Mouse (Mus musculus): ENCODE results near the gene Bicc1.

Bicc1 gene

DNA sequence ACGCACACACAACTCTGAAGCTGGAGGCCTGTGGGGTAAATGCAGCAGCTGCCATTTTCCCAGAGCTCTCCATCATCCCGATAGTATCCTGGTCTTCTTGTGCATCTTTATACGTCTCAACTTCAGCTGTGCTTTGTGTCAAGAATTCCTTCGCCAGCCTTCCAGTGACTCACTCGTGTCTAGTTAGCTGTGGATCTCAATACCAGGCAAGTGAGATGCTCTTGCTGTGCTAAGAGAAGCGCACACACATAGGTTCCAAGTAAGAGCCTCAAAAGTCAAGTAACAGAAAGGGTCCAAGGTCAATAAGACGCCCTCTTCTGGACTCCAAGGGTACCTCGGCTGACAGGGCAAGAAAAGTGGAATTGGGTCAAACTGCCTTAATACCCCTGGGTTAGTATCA is 37.0 kb downstream of the Bicc1 start:
- DNase-seq (ENCODE audit: low spot score in 2 of 2), result no peak

DNA sequence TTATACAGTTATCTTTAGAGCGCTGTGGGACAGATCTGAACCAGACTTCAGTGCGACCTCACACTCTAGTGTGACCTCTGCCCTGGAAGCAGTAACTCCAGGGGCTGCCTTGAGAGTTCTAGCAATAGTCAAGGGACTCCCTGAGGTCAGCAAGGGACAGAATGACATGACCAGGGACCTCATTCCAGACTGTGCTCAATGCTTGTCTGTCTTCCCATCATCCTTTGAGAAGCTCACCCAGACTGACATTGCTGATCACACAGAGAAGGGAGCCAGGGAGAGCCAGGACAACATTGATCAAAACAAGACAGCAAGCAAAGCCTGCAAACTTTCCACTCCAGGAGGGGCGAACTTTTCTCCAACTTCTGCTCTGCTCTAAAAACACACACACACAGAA is 38.7 kb downstream of the Bicc1 start:
- no peak for DNase-seq (ENCODE audit: low spot score in 2 of 2)

DNA sequence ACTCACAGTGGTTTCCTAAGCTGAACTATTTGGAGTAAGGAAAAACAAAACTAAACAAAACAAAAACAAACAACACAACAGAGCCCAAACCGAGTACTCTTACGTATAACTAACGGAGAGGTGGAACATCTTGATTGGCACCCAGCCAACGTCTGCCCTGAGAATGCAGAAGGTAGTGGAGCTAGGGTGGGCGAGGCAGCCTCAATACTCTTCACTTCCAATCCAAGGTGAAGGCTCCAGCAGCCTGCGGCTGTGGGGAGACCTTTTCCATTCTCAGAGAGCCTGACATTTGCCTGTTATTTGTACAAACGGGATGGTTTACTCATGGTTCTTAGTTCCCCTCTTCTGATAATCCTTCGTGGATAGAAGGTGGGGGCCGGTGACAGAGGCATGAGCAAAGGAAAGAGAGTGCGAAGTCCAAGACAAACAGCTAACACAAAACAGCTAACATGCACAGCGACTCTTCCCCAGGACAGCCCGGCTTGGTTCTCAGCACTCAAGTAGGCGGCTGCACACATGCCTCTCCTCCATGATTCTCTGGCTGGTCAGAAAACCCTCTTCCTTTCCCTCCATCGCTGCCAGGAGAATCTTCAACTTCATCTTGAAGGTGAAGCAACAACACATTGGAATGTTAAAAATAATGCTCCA is 39.3 kb downstream of the Bicc1 start:
- DNase-seq (ENCODE audit: low spot score in 2 of 2), result no peak

DNA sequence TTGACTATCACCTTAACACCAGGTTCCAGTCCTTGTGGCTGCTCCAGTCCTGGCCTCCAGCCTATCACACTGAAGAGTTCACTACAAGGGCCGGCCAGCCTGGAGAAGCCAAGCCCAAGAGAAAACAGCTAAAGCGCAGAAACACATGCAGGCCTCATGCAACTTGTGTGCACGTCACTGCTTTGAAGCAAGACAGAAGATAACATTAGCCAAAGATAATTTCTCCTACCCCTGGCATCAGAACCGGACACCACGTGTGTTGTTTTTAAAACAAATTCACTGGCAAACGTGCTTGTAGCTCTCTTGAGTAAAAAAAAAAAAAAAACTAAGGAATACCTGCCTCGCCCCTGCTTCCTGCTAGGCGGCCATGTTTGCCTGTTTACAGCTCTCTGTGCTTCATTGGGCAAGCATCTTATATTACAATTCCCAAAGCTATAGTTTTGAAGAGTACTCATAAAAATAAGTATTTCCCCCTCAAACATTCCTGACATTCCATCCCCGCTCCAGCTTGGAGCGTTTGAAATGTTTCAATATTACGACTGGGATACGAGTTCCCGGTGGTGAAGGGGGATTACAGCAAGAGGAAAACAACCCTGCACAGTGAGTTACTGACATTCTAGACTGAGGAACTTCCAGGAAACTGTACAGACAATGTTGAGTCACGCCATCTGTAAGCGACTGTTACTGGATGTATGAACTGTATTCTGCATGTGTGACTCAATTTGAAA is 40.2 kb downstream of the Bicc1 start:
- no peak for DNase-seq (ENCODE audit: low spot score in 2 of 2)

DNA sequence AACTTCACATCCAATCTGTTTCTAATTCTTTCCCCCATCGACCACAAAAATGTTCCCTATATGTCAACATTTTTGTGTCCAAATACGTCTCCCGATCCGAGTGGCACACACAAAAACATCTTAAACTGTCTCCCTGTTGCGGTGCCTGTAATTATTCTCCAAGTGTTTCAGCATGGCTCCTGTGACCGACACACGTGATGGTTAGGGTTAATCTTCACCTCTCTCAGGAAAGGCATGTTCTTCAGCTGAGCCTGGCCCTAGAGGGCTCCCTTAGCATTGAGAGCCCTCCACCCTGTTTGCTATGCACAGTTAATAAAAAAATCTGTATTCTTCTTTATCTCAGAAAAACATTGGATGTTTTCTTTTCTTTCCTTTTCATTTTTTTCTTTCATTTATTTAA is 41.7 kb downstream of the Bicc1 start:
- DNase-seq (ENCODE audit: low spot score in 2 of 2), result no peak

DNA sequence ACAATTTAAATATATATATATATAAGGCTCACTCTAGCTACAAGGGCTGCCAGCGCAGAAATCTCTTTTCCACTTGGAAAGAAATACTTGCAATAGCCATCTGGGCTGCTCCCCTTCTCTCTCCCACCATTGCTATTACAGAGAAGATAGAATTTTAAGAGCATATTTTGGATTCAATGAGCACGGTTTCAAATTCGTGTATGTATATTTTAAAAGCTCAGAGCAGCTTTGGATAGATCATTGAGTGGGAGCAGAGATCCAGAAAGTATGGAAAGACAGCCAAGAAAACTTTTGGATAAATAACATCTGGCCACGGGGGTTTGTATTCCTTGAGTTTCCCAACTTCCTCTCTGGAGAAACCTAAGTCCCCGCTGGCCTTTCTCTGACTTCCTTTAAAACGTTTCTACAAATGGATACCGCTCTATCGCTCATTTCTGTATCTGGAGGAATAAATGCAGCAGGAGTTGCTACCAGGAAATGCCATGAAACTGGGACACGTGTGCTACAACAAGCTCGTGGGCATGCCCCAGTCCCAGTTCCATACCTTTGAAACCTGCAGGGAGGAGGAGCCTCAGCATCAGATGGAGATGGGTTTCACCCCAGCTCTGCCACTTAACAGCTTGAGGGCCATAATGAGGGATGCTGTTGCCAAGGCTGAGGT is 45.1 kb downstream of the Bicc1 start:
- no peak for DNase-seq (ENCODE audit: low spot score in 2 of 2)

DNA sequence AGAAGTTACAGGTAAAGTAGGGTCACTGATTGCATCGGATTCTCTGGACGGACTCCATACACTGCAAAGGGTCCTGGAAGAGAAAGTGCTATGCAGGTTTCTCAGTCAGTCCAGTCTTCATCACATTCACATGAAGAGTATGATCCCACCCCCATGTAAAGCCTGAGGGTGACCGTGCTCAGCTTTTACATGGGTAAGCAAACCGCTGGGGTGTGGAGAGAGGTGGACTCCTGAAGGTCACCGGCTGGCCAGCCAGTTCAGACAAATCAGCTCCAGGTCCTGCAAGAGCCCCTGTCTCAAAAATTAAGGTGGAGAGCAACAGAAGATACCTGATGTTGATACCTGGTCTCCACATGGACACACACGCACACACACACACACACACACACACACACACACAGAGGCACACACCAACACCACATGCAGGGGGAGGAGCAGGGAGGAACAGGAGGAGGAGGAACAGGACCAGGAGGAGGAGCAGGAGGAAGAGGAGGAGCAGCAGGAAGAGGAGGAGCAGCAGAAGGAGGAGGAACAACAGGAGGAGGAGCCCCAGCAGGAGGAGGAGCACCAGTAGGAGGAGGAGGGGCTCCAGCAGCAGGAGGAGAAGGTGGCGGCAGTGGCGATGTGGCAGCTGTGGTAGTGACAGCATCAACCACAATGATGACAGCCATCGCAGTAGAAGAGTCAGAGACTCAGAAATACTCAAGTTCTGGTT is 52.9 kb downstream of the Bicc1 start:
- DNase-seq (ENCODE audit: low spot score in 2 of 2), result no peak

DNA sequence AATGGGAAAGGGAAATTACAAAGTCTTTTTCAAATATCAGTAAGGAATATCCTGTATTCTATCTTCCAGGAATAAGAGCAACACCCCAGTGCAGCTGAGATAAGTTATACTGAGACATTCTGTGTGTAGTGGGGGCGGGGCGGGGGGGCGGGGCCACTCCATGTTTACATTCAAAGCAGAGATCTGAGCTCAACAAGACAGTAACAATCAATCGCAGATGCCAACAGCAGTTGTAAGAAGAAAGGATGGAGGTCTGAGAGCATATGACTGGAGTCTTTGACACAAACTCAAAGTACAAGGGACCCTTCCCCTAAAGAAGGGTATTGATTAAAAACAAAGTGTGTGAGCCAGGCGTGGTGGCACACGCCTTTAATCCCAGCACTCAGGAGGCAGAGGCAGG is 54.7 kb downstream of the Bicc1 start:
- DNase-seq (ENCODE audit: low spot score in 2 of 2), result no peak

DNA sequence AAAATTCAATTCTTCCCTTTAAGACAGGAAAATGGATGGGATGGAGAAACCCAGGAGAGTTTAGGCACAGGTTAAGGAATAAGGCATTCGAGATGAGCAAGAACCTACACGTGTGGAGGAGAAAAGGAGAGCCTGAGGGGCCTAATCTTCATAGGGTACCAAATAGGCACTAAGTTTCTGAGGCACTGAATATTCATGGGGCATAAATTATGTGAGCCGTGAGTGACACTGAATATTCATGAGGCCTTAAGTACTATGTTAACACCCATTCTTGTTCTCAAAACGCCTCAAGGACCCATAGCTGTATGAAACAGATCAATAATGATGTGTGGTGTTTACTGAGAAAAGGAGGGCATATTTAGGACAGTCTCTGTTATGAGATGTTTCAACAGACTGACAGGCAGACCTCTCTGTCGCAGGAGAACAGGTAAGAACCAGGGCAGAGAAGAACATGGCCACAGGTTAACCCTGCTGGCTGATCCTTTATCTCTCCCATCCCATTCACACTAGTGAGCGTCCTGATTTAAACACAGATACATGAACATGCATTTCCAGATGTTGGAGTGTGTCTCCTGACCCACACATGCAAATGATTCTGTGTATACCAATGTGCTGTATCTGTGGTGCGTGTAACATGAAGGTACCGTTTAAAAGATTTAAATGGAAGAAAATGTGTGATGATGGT is 58.5 kb downstream of the Bicc1 start:
- no peak for DNase-seq (ENCODE audit: low spot score in 2 of 2)

DNA sequence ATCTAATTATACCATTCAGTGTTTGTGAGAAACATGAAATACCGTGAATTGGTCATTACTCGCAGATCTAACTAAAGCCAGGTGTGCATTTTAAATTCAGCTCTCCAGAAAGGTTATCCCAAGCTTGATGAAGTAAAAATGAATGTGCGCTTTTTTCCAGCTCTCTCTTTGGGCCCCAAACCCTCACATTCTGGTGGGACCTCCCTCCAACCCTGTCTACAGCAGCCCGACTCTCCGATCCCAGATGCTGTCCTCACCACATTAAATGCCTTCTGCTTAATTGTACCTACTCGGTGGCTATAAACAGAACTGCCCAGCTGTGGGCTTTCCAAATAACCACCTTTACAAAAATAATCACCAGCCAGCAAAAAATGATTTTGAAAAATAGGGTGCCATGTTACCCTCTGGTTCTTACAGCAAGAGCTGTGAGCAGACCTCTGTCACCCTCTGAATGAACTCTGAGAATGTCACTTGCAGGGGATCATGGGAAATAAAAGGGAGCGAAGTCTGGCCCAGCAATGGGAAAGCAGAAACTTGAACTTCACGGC is 64.7 kb downstream of the Bicc1 start:
- no peak for DNase-seq (ENCODE audit: low spot score in 2 of 2)

DNA sequence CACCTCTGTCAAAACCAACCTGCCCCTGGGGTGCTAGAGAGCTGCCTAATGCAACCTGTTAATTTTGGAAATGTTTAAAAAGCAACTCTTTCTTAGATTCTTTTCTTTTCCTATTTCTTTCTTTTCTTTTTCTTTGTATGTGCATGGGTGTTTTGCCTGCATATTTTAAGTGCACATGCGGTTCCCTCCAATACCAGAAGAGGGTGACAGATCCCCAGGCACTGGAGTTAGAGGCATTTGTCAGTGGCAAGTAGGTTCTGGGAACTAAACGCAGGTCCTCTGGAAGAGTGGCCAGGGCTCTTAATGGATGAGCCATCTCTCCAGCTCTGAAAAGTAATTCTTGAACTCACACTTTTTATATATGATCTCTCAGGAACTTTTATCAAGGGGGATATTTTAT is 66.2 kb downstream of the Bicc1 start:
- no peak for DNase-seq (ENCODE audit: low spot score in 2 of 2)

DNA sequence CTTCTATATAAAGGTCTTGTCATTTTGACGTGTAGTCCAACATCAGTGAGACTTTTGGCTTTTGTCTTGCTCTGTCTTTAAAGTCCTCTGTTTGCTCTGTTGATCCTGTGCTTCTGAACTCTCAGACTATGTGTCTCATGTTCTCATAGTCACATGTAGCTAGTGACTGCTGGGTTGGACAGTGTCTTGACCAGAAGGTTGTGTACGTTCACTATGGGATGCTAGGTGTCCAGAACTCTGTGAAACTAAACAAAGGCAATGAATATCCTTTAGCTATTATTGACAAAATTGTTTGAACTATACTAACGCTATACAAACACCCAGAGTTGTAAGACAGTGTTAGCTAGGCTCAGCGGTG is 72.2 kb downstream of the Bicc1 start:
- DNase-seq (ENCODE audit: low spot score in 2 of 2), result no peak

DNA sequence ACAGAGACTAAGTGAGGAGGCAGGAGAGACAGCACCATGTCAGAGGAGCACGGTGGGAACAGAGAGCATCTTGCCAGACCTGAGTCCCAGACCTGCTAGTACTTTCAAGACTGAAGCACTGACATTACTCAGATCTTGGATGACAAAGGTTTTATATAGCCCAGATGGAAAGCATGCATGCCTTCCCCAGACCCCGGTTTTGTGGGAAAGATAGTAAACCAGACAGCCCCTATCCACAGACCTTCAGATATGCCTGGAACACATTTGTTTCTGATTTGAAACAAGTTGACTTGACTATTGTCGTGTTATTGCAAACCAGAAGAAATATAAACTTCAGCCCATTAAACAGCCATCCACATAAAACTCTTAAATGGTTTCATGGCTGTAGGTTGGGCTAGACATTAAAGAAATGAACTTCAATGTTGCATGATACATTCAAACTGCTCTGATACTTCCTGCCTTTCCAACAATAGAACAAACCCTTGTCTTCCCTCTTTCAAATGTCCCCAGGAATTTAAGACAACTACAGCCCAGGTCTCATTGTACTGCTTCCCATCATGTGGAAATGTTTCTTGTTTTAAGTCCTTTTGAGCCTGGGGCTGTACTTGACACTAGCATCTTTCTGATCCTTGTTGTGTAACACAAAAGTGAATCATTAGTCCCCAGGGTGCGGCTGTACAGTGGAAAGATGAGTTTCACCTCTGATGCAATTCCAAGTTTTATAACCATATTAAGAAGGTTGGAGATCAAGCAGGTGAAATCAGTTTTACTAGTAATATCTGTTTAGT is 72.7 kb downstream of the Bicc1 start:
- DNase-seq (ENCODE audit: low spot score in 2 of 2), result no peak

DNA sequence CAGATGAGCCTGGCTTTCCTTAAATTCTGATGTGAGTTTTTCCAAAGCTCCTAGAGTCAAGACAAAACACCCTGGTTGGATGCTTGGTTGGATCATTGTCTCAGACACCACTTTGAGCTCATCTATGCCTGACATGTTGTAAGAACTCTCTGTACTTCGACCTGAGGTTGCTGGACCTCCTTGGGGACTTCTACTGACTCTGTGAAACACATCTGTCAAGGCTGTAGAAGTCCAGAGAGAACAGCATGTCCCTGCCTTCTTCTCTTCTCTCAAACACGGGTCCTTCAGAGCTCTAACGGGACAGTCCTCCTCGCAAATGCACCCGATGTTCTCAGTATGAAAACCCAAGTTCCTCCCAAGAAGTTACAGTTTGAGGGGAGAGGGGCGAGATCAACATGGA is 76.5 kb downstream of the Bicc1 start:
- DNase-seq (ENCODE audit: low spot score in 2 of 2), result no peak

DNA sequence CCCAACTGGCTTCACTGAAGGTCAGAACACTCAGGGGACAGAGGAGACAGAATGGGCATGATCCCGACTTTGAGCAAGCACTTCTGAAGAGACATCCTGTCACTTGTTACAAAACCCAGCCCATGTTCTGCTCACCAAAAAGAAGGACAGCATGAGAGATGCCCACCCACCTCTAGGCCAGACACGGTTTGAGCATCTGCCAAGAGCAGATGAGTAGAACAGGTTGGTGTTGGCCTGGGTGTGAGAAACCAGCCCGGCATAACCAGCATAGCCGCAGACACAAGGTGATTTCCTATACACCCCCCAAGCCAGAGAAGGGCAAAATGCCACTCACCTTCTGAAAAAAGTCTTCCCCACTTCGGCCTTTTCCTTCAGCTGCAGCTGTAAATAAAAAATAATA is 80.6 kb downstream of the Bicc1 start:
- no peak for DNase-seq (ENCODE audit: low spot score in 2 of 2)

DNA sequence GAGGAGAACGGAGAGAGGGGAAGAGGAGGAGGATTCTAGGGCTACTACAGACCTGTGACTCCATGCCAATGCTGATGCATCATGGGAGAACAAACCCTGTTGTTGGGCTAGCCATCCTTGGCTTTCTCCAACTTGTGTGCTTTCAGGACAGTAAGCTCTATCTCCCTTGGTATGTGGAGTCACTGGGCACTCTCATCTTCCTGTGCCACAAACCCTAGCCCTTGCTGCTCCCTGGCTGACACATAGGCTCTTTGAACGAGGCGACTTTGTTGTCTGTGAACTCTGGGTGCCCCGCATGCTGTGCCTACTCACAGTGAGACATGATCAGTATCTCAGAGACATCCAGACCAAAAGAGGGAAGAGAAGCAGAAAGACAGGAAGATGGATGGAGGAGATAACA is 94.5 kb downstream of the Bicc1 start:
- no peak for DNase-seq (ENCODE audit: low spot score in 2 of 2)

DNA sequence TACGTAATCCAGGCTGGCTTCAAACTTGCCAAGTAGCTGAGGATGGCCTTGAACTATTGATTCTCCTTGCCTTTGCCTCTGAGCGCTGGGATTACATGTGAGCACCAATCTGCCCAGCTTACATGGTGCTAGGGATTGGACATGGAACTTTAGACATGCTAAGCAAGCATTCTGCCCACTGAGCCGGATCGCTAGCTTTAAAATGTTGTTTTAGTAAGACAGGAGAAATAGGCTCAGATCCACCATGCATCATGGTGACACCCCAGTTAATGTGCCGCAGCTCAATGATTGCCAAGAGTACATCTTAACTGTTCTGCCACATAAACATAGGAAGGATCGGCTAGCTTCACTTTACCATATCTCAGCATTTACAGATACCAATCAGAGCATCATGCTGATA is 94.9 kb downstream of the Bicc1 start:
- no peak for DNase-seq (ENCODE audit: low spot score in 2 of 2)

DNA sequence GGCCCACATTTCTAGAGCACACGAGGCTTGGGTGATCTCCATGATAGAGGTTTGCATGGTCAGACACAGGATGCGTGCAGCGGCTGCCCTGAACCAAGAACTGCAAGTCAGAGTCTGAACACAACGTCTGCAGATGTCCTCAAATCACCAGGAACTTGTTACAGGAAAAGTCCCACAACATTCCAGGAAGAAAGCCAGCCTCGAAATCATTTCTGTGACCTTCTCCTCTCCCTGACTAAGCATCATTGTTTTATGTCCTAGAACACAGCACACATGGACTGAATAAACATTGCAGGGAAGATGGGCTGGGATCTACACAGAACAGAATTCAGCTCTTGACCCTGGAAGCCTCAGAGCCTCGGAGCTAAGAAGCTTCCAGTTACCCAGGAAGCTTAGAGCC is 97.3 kb downstream of the Bicc1 start:
- no peak for DNase-seq (ENCODE audit: low spot score in 2 of 2)

DNA sequence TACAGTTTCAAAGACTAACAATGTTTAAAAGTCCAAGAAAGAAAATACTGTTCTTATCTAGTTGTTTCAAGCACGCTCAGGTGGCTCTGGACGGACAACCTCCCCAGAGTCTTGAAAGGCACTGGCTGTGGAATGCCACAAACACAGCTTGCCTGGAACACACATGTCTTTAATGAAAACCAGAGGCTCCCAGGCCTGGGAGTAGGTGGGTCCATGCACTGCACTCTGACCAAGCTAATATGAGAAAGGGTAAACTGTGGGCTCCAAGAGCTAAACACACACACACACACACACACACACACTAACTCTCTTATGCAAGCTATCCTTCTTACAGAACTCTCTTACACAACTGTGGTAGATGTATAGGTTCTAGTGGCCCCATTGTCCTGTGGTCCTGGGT is 99.2 kb downstream of the Bicc1 start:
- no peak for DNase-seq (ENCODE audit: low spot score in 2 of 2)

DNA sequence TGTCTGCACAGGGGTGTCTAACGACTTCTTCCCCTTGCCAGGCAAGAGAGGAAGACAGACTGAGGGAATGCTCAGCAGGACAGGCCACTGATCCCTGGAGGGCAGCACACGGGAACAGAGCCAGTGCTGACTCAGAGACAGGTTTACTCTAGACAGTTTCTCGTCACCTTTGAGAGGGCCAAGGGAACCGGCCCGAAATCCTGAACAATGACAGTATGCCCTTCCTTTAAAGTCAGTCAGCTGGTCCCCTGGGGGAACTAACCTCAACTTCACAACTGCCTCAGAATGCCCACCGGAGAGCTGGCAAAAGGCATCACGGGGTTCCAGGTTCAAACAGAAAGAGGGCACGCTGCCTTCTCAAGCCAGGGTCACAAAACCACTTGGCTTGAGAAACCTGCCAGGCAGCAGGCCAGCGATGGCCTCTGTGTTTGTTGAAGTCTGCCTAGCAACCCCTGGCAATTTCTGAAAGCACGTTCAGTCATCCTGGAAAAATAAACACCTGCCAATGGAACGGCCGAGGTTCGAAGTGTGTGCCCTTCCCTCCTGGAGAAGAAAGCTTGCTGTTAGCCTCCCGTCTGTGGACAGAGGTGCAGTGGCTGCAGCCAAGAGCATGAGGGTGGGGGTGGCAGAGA is 100.8 kb downstream of the Bicc1 start:
- no peak for DNase-seq (ENCODE audit: low spot score in 2 of 2)

DNA sequence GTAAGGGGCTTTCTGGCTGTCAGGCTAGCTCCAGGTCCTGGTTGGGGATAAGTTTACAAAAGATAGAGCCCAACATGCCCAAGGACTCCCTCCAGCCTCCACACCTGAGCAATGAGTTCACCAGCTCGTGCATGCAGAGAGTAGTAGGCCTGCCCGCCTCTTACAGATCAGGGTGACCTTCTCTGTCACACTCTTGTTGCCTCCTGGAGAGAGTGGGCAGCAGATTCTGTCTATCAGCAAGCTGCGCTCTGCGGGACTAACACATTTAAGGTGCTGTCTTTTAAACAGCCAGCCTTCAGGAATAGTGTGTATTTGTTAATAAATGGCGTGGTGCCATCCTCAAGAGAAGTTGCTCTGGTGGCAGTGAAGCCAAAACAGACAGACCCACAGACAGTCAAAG is 101.4 kb downstream of the Bicc1 start:
- no peak for DNase-seq (ENCODE audit: low spot score in 2 of 2)
